Mouse (Mus musculus) liver, embryonic 14.5 days (tissue): Measurements from ENCODE around the gene Dazap2. TPM values are rescaled to one million over a fixed set of nuclear protein-coding genes. Genes with fewer than 3 reads are reported as not detected.

Source experiments
- ATAC-seq: fragments of 200-750 bp; cut with Nextera tagmentation; 2 replicates; pipeline ENCODE4 v1.8.0; 2017; ENCODE audit warnings: moderate number of reproducible peaks, mild to moderate bottlenecking, moderate library complexity; ENCODE audit not compliant: insufficient read depth
- DNase-seq, 3 experiments: peaks; one replicate each; pipeline ENCODE4 v3.0.0-alpha.2; 2012 to 2013; ENCODE audit warnings: low read depth in 3 of 3, low spot score in 3 of 3
- H3K27ac ChIP-seq: fragments of 300-500 bp; sonication (generic); 2 replicates; pipeline ENCODE4 v1.5.1; 2014; ENCODE audit warnings: moderate library complexity, mild to moderate bottlenecking, control low read depth, inconsistent platforms
- H3K27me3 ChIP-seq: fragments of 300-500 bp; sonication (generic); 2 replicates; pipeline ENCODE4 v1.6.1; 2014; ENCODE audit warnings: mild to moderate bottlenecking, low read length, moderate library complexity; ENCODE audit not compliant: control insufficient read depth, insufficient read depth
- H3K36me3 ChIP-seq: fragments of 300-500 bp; sonication (generic); replicated peaks from 2 replicates; pipeline ENCODE4 v1.6.1; 2014; ENCODE audit warnings: low read depth; ENCODE audit not compliant: control insufficient read depth, insufficient read depth
- H3K4me1 ChIP-seq, 2 experiments: fragments of 200-500 bp in 1 of 2; fragments of 300-500 bp in 1 of 2; sonication (generic) in 1 of 2; replicated peaks; 2 replicates each; pipeline ENCODE4 v1.6.1; 2012 to 2014; ENCODE audit warnings: antibody characterized with exemption in 1 of 2, inconsistent platforms in 1 of 2, low read length in 1 of 2; ENCODE audit not compliant: control insufficient read depth in 2 of 2, insufficient read depth in 2 of 2
- H3K4me2 ChIP-seq: fragments of 300-500 bp; sonication (generic); 2 replicates; pipeline ENCODE4 v1.6.1; 2014; ENCODE audit warnings: low read depth, mild to moderate bottlenecking, control low read depth, moderate library complexity
- H3K4me3 ChIP-seq, 2 experiments: fragments of 200-500 bp in 1 of 2; fragments of 300-500 bp in 1 of 2; sonication (generic) in 1 of 2; 2 replicates each; pipeline ENCODE4 v1.5.1; 2012 to 2014; ENCODE audit warnings: low read depth in 2 of 2, low read length in 2 of 2, mild to moderate bottlenecking in 2 of 2, control low read depth in 1 of 2, inconsistent platforms in 1 of 2, moderate library complexity in 1 of 2; ENCODE audit not compliant: insufficient read depth in 1 of 2
- H3K9ac ChIP-seq: fragments of 300-500 bp; sonication (generic); replicated peaks from 2 replicates; pipeline ENCODE4 v1.6.1; 2014; ENCODE audit warnings: mild to moderate bottlenecking, control low read depth, moderate library complexity
- H3K9me3 ChIP-seq: fragments of 300-500 bp; sonication (generic); 2 replicates; pipeline ENCODE4 v1.6.1; 2016; ENCODE audit warnings: low read length, mixed read lengths; ENCODE audit not compliant: control insufficient read depth
- CTCF ChIP-seq: IDR thresholded peaks from 2 replicates; pipeline ENCODE4 v1.5.1; 2016; ENCODE audit warnings: antibody characterized with exemption, low read depth, control low read depth
- EP300 ChIP-seq: IDR thresholded peaks from 2 replicates; pipeline ENCODE4 v1.6.1; 2016; ENCODE audit warnings: antibody characterized with exemption, low read depth
- WGBS: fragments of 180-500 bp; shearing (Covaris S2); extraction: QIAGEN DNeasy Blood & Tissue Kit; methylation state at CpG from one replicate; pipeline ENCODE4 v1.1.7; 2014; ENCODE audit not compliant: insufficient replicate concordance; 5-methylcytosine and 5-hydroxymethylcytosine counted together
- microRNA-seq: library from miRNA; unstranded; fragments of <30 nt; microRNA quantifications from one replicate; pipeline ENCODE4, GENCODE M21; 2016
- polyA plus RNA-seq, 2 experiments: library from polyadenylated mRNA; depleted of rRNA in 1 of 2; stranded (reverse) in 1 of 2; unstranded in 1 of 2; fragments of >200 nt; fragmentation: Nextera tagmentation in 1 of 2; extraction: Ambion mirVana in 1 of 2; gene quantifications; 2 replicates each; pipeline versions ENCODE4 v1.2.1 to v1.2.3; 2012 to 2014

The Dazap2 gene
- polyA plus RNA-seq, 2 experiments, result 107 to 178 TPM

GRCm38 (mm10) chr15:100667871-100668545, 52.9 kb downstream of the Dazap2 start:
- H3K4me2 ChIP-seq, result peak overlapping the region; percentile 71
- peak overlapping the region; percentile 42 to 65 for H3K4me3 ChIP-seq
- no peak overlapping the region for H3K9ac ChIP-seq
- TF ChIP-seq CTCF, result no peak
- TF ChIP-seq EP300, result no peak
- no peak for ATAC-seq
- peaks cover under 1 to 50% of the 10 kb centered on the region in 2 experiments for H3K4me1 ChIP-seq
- no peak overlapping the region for H3K27ac ChIP-seq
- 48% methylated on average over 5 of the region's 5 CpGs for WGBS
- DNase-seq, result no peak
- H3K36me3 ChIP-seq, result no peaks in the 10 kb centered on the region
- H3K9me3 ChIP-seq, result no peaks in the 10 kb centered on the region
- no peaks in the 10 kb centered on the region for H3K27me3 ChIP-seq

- DNase-seq (peak; percentile 40 to 54 (median 47)), ATAC-seq (peak; percentile 58)
- 15% methylated on average over 20 of the region's 20 CpGs for WGBS
- peaks cover 11 to 54% of the 10 kb centered on the region in 2 experiments for H3K4me1 ChIP-seq
- no peaks in the 10 kb centered on the region for H3K27me3 ChIP-seq
- no peak within 1 kb of the TSS for H3K27ac ChIP-seq
- no peak for TF ChIP-seq CTCF
- TF ChIP-seq EP300, result no peak
- peak within 1 kb of the TSS; percentile 76 for H3K9ac ChIP-seq
- peak within 1 kb of the TSS; percentile 71 for H3K4me2 ChIP-seq
- no peaks in the 10 kb centered on the region for H3K36me3 ChIP-seq
- no peaks in the 10 kb centered on the region for H3K9me3 ChIP-seq
- H3K4me3 ChIP-seq, result peak within 1 kb of the TSS; percentile 65 to 67
These were observed 54.2 kb downstream of the Dazap2 start, which contains the start of gene Bin2 for GRCm38 (mm10) chr15:100669337-100669736. Bin2 (minus strand) TSS chr15:100669553.

GRCm38 (mm10) chr15:100670004-100670403, 54.9 kb downstream of the Dazap2 start:
- peaks cover 17 to 56% of the 10 kb centered on the region in 2 experiments for H3K4me1 ChIP-seq

More at GRCm38 (mm10) chr15:100670004-100670403, 54.9 kb downstream of the Dazap2 start:
- Histone ChIP-seq H3K9me3 (no peaks in the 10 kb centered on the region), H3K27ac (no peak overlapping the region), H3K27me3 (no peaks in the 10 kb centered on the region), H3K9ac (no peak overlapping the region), H3K36me3 (no peaks in the 10 kb centered on the region), H3K4me2 (no peak overlapping the region), H3K4me3 (no peak overlapping the region)
- TF ChIP-seq CTCF (no peak), EP300 (no peak)
- ATAC-seq, result no peak
- WGBS, result 64% methylated on average over 8 of the region's 8 CpGs
- DNase-seq, result no peak

Small RNA genes lying within 50 kb of the gene (microRNA-seq; reads per million reads assigned to microRNA genes)
- not detected for gene Mir6961

Other genes starting within 250 kb of the Dazap2 start
- gene Gm5475, start 193.2 kb upstream of the Dazap2 start, polyA plus RNA-seq (2012; rRNA removed), result 0.01 TPM in 1 of 2 replicates, not detected in the other
- gene Gm5475, start 193.2 kb upstream of the Dazap2 start, polyA plus RNA-seq (2014; fragmentation: Nextera tagmentation; extraction: Ambion mirVana), result 0.05 TPM in 1 of 2 replicates, not detected in the other
- 38.4 and 40.8 TPM in 2 replicates for gene Slc11a2, start 190.3 kb upstream of the Dazap2 start, polyA plus RNA-seq (2012; rRNA removed)
- 37.7 and 38.4 TPM in 2 replicates for gene Slc11a2, start 190.3 kb upstream of the Dazap2 start, polyA plus RNA-seq (2014; fragmentation: Nextera tagmentation; extraction: Ambion mirVana)
- gene Letmd1, start 146.3 kb upstream of the Dazap2 start, polyA plus RNA-seq (2012; rRNA removed), result 15.2 and 18.1 TPM in 2 replicates
- gene Letmd1, start 146.3 kb upstream of the Dazap2 start, polyA plus RNA-seq (2014; fragmentation: Nextera tagmentation; extraction: Ambion mirVana), result 9.5 and 10.6 TPM in 2 replicates
- 0.42 and 0.59 TPM in 2 replicates for gene Csrnp2, start 119.9 kb upstream of the Dazap2 start, polyA plus RNA-seq (2012; rRNA removed)
- 0.58 and 0.78 TPM in 2 replicates for gene Csrnp2, start 119.9 kb upstream of the Dazap2 start, polyA plus RNA-seq (2014; fragmentation: Nextera tagmentation; extraction: Ambion mirVana)
- gene Tfcp2, start 63.3 kb upstream of the Dazap2 start, polyA plus RNA-seq (2012; rRNA removed), result 2.1 and 2.6 TPM in 2 replicates
- 2.5 and 2.6 TPM in 2 replicates for gene Tfcp2, start 63.3 kb upstream of the Dazap2 start, polyA plus RNA-seq (2014; fragmentation: Nextera tagmentation; extraction: Ambion mirVana)
- gene Pou6f1, start 15.4 kb upstream of the Dazap2 start, polyA plus RNA-seq (2012; rRNA removed), result 0.46 and 0.77 TPM in 2 replicates
- gene Pou6f1, start 15.4 kb upstream of the Dazap2 start, polyA plus RNA-seq (2014; fragmentation: Nextera tagmentation; extraction: Ambion mirVana), result 0.19 and 0.39 TPM in 2 replicates
- 7.3 TPM in 2 replicates for gene Smagp, start 21.6 kb downstream of the Dazap2 start, polyA plus RNA-seq (2012; rRNA removed)
- gene Smagp, start 21.6 kb downstream of the Dazap2 start, polyA plus RNA-seq (2014; fragmentation: Nextera tagmentation; extraction: Ambion mirVana), result 6.8 and 7.0 TPM in 2 replicates
- 16.5 and 17.5 TPM in 2 replicates for gene Bin2, start 54.2 kb downstream of the Dazap2 start, polyA plus RNA-seq (2012; rRNA removed)
- gene Bin2, start 54.2 kb downstream of the Dazap2 start, polyA plus RNA-seq (2014; fragmentation: Nextera tagmentation; extraction: Ambion mirVana), result 12.7 and 15.2 TPM in 2 replicates
- 8.1 and 9.5 TPM in 2 replicates for gene Cela1, start 72.6 kb downstream of the Dazap2 start, polyA plus RNA-seq (2012; rRNA removed)
- 11.5 and 13.8 TPM in 2 replicates for gene Cela1, start 72.6 kb downstream of the Dazap2 start, polyA plus RNA-seq (2014; fragmentation: Nextera tagmentation; extraction: Ambion mirVana)
- 0.36 and 0.47 TPM in 2 replicates for gene Galnt6, start 114.0 kb downstream of the Dazap2 start, polyA plus RNA-seq (2012; rRNA removed)
- 0.73 and 0.84 TPM in 2 replicates for gene Galnt6, start 114.0 kb downstream of the Dazap2 start, polyA plus RNA-seq (2014; fragmentation: Nextera tagmentation; extraction: Ambion mirVana)
- 0.15 and 0.16 TPM in 2 replicates for gene Slc4a8, start 146.4 kb downstream of the Dazap2 start, polyA plus RNA-seq (2012; rRNA removed)
- 0.30 and 0.55 TPM in 2 replicates for gene Slc4a8, start 146.4 kb downstream of the Dazap2 start, polyA plus RNA-seq (2014; fragmentation: Nextera tagmentation; extraction: Ambion mirVana)